Mouse (Mus musculus): ENCODE results near the gene Rasgrp1. TPM values are rescaled to one million over a fixed set of nuclear protein-coding genes. Genes with fewer than 3 reads are reported as not detected.

Rasgrp1 gene
- 1.2 TPM for polyA plus RNA-seq (2014; fragmentation: Illumina TruSeq; extraction: RNeasy Lipid Tissue Mini Kit (QIAGEN cat#74804); ENCODE audit: low read depth, low replicate concordance)

DNA sequence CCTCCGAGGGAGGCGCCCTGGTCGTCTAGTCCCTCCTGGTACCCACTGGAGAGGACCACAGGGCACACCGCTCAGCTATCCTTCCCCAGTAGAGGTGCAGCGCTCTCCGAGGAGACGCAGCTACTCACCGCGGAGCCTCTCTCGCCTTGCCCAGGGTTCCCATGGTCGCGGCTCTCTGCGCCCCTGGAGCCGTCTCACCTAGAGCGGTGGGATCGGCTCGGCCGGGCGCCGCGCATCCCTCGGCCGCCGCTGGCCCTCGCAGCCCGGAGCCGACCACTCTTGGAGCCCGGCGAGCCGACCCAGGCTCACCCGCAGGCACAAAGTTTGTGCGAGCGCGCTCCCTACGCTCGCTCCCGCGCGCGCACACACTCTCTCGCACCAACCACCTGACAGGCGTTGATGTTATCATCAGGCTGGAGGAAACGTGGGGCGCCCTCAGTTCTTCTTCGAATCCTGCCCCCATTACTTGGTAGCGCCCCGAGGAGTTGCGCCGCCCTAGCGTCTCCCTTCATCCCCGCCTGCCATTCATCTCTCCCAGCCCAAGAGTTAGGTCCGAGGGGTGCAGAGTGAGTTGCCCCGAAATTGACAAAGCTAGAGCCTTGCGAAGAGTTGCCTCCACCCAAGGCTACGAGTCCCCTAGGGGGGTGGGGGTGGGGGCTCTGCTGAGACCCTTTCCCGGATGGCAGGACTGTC lies at the start of gene Rasgrp1:
TSS of gene Rasgrp1 (minus strand) at position 455 of the 693 bp plus-strand sequence.

GRCm38 (mm10) chr2:117249255-117250000 lies 93.4 kb downstream of the Rasgrp1 start, which contains the start of gene Fam98b:
Gene Fam98b (plus strand): TSS chr2:117249739.

Other genes with a start within 250 kb of the Rasgrp1 start
- gene Spred1, start 221.6 kb downstream of the Rasgrp1 start, polyA plus RNA-seq (2014; fragmentation: Illumina TruSeq; extraction: RNeasy Lipid Tissue Mini Kit (QIAGEN cat#74804); ENCODE audit: low read depth, low replicate concordance): 24.5 TPM
- gene Fam98b, start 93.3 kb downstream of the Rasgrp1 start, polyA plus RNA-seq (2014; fragmentation: Illumina TruSeq; extraction: RNeasy Lipid Tissue Mini Kit (QIAGEN cat#74804); ENCODE audit: low read depth, low replicate concordance): 22.0 TPM